Mouse (Mus musculus) CD4-positive naive resting alpha-beta T cell, adult 57 days (primary cell): ENCODE results near the gene Gm3286. TPM values are rescaled to one million over a fixed set of nuclear protein-coding genes. Genes with fewer than 3 reads are reported as not detected.

Source experiments
- total RNA-seq: library from RNA; stranded (reverse); gene quantifications from one replicate; pipeline ENCODE4 v1.2.4, GENCODE M21; 2023

The Gm3286 gene
- not detected for total RNA-seq

DNA sequence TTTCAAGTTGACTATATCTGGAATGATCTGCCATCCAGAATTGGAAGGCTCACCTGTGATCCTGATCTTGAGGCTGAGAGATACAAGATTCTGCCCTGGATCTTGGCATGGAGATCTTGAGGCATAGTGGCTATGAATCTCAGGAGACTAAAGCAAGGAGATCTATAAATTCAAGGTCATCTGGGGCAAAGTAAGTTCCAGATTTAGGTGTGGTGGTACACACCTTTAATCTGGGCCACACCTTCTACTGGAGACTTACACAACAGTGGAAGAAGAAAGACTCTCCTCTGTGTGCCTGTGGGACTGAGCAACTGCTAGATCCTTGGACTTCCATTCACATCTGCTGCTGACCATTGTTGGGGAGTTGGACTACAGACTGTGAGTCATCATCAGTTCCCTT lies at the start of gene Gm3286:
Gm3286 (plus strand) TSS at position 301 of the 400 bp plus-strand sequence.

Other genes with a start within 250 kb of the Gm3286 start
- gene Gm10424, start 238.0 kb upstream of the Gm3286 start, total RNA-seq: not detected
- not detected for gene Gm3259, start 204.8 kb upstream of the Gm3286 start, total RNA-seq
- not detected for gene D5Ertd577e, start 54.0 kb upstream of the Gm3286 start, total RNA-seq
- not detected for gene Gm7971, start 84.1 kb downstream of the Gm3286 start, total RNA-seq
- not detected for gene Gm7978, start 225.4 kb downstream of the Gm3286 start, total RNA-seq
- gene Gm7982, start 231.3 kb downstream of the Gm3286 start, total RNA-seq: not detected